Mouse (Mus musculus): ENCODE data around the gene Tnni3k.

- no peak for TF ChIP-seq CTCF (conservative IDR thresholded peaks at IDR 0.05; ENCODE audit: insufficient read depth, insufficient read length, low read depth, low read length)
- no peak for TF ChIP-seq POLR2A (IDR thresholded peaks at IDR 0.05; ENCODE audit: low read depth, low read length)
These were observed 310.9 kb downstream of the Tnni3k start for GRCm38 (mm10) chr3:154744317-154744716.
